Mouse (Mus musculus) MEL (cell line): ENCODE measurements around the gene Dnah6.

Experiments used
- BHLHE40 ChIP-seq: IDR thresholded peaks from 2 replicates; pipeline ENCODE4 v1.6.1; 2012; ENCODE audit warnings: low read depth, mild to moderate bottlenecking, inconsistent platforms, low read length, improper control_type of control experiment, borderline replicate concordance
- CTCF ChIP-seq, 3 experiments: IDR thresholded peaks in 2 of 3; conservative IDR thresholded peaks in 1 of 3; 2 replicates each; pipeline ENCODE4 v1.5.1; 2011 to 2012; ENCODE audit warnings: low read length in 3 of 3, low read depth in 2 of 3, mild to moderate bottlenecking in 2 of 3, improper control_type of control experiment in 1 of 3, inconsistent platforms in 1 of 3, mixed read lengths in 1 of 3, moderate library complexity in 1 of 3; ENCODE audit not compliant: control insufficient read depth in 1 of 3, insufficient read depth in 1 of 3, poor library complexity in 1 of 3, severe bottlenecking in 1 of 3
- E2F4 ChIP-seq: IDR thresholded peaks from 2 replicates; pipeline ENCODE4 v1.6.1; 2011; ENCODE audit warnings: low read depth, low read length, improper control_type of control experiment, borderline replicate concordance
- EP300 ChIP-seq, 2 experiments: IDR thresholded peaks; 2 replicates each; pipeline ENCODE4 v1.6.1; 2011; ENCODE audit warnings: improper control_type of control experiment in 2 of 2, low read length in 2 of 2, low read depth in 1 of 2, mild to moderate bottlenecking in 1 of 2
- GATA1 ChIP-seq: IDR thresholded peaks from 2 replicates; pipeline ENCODE4 v1.6.1; 2011; ENCODE audit warnings: low read depth, low read length, improper control_type of control experiment
- MXI1 ChIP-seq: IDR thresholded peaks from 2 replicates; pipeline ENCODE4 v1.6.1; 2011; ENCODE audit warnings: mild to moderate bottlenecking, low read depth, low read length, improper control_type of control experiment
- NRF1 ChIP-seq: IDR thresholded peaks from 2 replicates; pipeline ENCODE4 v1.6.1; 2014; ENCODE audit warnings: low read depth, mild to moderate bottlenecking, inconsistent platforms, low read length, improper control_type of control experiment, moderate library complexity; ENCODE audit not compliant: poor library complexity, insufficient read depth, severe bottlenecking
- POLR2A ChIP-seq, 2 experiments: IDR thresholded peaks; 2 replicates each; pipeline ENCODE4 v1.6.1; 2011 to 2012; ENCODE audit warnings: low read length in 2 of 2, mild to moderate bottlenecking in 2 of 2, control low read depth in 1 of 2, improper control_type of control experiment in 1 of 2, low read depth in 1 of 2, moderate library complexity in 1 of 2; ENCODE audit not compliant: control insufficient read depth in 1 of 2, insufficient read depth in 1 of 2, poor library complexity in 1 of 2
- POLR2AphosphoS2 ChIP-seq: IDR thresholded peaks from 2 replicates; pipeline ENCODE4 v1.6.1; 2011; ENCODE audit warnings: low read length, improper control_type of control experiment
- TAL1 ChIP-seq: IDR thresholded peaks from 2 replicates; pipeline ENCODE4 v1.6.1; 2012; ENCODE audit warnings: mild to moderate bottlenecking, inconsistent platforms, low read length, moderate library complexity, mixed read lengths

DNA sequence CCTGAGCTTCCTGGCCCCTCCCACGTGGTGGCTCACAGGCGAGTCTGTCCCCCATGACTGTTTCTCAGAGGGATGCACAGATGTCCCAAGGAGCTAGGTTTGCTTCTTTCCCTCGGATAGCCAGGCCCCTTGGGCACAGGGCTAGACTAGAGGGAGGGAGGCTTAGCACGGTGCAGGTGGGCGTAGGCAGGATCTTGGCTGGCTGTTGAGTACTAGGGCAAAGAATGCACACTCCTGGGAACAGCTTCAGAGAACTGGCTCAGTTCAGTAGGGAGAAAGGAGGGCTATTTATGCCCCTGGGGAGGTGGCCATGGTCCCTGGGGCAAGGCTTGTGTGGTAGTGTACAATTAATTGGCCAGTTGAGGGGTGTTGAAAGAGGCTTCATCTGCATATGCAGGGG is 88.7 kb downstream of the Dnah6 start:
- TF ChIP-seq TAL1 (no peak), POLR2AphosphoS2 (no peak), GATA1 (no peak), E2F4 (no peak), EP300 (IDR thresholded peaks at IDR 0.05; ENCODE audit: low read depth in 1 of 2, low read length in 2 of 2) (no peak), CTCF (IDR thresholded peaks at IDR 0.05 in 2 of 3, conservative IDR thresholded peaks at IDR 0.05 in 1 of 3; ENCODE audit: control insufficient read depth in 1 of 3, insufficient read depth in 1 of 3, low read depth in 2 of 3, low read length in 3 of 3, poor library complexity in 1 of 3, severe bottlenecking in 1 of 3) (no peak), POLR2A (IDR thresholded peaks at IDR 0.05; ENCODE audit: control insufficient read depth in 1 of 2, insufficient read depth in 1 of 2, low read depth in 1 of 2, low read length in 2 of 2, poor library complexity in 1 of 2) (no peak), NRF1 (no peak), MXI1 (no peak), BHLHE40 (no peak)
